Mouse (Mus musculus) liver, embryonic 18 days (tissue): ENCODE data around the gene Fbxo6. TPM values are rescaled to one million over a fixed set of nuclear protein-coding genes. Genes with fewer than 3 reads are reported as not detected.

ENCODE experiments used
- polyA plus RNA-seq: library from polyadenylated mRNA; depleted of rRNA; stranded (reverse); fragments of >200 nt; gene quantifications from 2 replicates; pipeline ENCODE4 v1.2.3, GENCODE M21; 2012; rRNA removed

Fbxo6 gene
- polyA plus RNA-seq = 18.9 and 23.5 TPM in 2 replicates

GRCm38 (mm10) chr4:148151267-148152168, at the start of gene Fbxo6:
Fbxo6 (minus strand) TSS chr4:148152140.

GRCm38 (mm10) chr4:148160436-148161390, 8.8 kb upstream of the Fbxo6 start, which contains the start of the genes Fbxo44 and Fbxo2:
Fbxo44 (minus strand) TSS chr4:148160482.
Fbxo2 (plus strand) TSS chr4:148160621.

DNA sequence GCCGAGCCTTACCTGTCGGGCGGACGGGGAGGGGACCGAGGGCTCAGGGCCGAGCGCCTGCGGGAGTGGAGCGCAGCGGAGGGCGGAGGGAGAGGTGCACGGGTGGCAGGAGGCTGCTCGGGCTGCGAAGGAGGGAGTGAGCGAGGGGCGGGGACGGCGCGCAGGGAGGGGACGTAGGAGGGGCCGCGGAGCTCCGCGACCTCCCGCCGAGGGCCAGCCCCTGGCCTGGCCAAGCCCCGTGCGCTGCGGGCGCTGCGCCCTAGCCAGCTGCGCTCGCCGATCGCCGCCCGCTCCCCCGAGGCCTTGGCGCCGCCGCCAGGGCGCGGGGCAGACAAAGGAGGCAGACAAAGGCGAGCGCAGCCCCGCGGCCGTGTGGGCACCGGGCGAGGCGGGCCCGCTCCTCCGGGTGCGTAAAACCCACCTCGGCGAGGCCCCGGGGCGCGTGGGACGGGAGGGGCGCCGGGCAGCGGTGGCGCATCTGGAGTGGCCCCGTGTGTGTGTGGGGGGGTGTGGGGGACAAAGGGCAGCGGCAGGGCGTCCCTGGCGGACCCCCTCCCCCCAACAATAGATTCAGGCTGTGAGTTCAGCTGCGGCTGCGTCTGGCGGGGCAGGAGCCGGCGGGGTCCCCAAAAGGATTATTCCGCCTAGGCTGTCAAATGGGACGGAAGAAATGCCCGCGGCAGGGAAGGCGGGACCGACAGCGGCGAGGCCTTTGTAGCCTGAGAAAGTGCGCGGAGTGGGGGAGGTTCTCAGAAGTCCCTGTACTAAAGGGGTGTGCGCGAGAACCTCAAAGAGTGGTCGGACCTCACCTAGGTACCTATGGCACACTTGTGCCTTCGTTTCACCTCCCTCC, 21.2 kb downstream of the Fbxo6 start, which contains the start of gene Draxin:
TSS of gene Draxin (minus strand) at position 138 of the 853 bp plus-strand sequence.

DNA sequence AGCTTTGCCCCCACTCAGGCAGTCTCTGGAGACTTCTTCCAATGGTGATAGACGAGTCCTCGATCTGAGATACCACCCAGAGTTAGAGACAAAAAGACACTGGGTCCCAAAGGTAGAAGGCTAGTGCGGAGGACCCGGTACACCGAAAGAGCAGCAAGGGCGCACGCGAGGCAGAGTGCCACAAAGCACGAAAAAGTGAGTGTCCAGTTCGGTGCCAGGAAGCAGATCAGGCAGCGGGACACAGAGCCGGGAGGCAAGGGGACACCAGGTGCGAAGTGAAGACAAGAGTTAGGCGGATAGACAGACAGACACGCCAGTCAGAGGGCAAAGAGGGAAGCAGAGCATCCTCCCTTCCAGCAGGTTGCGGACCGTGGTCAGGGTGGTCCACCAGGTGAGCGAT, 21.8 kb downstream of the Fbxo6 start, which contains the start of gene Mad2l2:
TSS of gene Mad2l2 (plus strand) at position 252 of the 400 bp plus-strand sequence.

Other genes starting within 250 kb of the Fbxo6 start
- 9.5 and 11.6 TPM in 2 replicates for gene Mfn2, start 247.4 kb downstream of the Fbxo6 start, polyA plus RNA-seq
- gene Plod1, start 215.4 kb downstream of the Fbxo6 start, polyA plus RNA-seq = 17.1 and 17.6 TPM in 2 replicates
- 20.5 and 23.8 TPM in 2 replicates for gene 2510039O18Rik, start 211.2 kb downstream of the Fbxo6 start, polyA plus RNA-seq
- gene Nppb, start 166.4 kb downstream of the Fbxo6 start, polyA plus RNA-seq = not detected in 2 replicates
- not detected in 2 replicates for gene Nppa, start 151.4 kb downstream of the Fbxo6 start, polyA plus RNA-seq
- 3.3 and 3.8 TPM in 2 replicates for gene Clcn6, start 113.3 kb downstream of the Fbxo6 start, polyA plus RNA-seq
- 16.6 and 18.3 TPM in 2 replicates for gene Mthfr, start 113.1 kb downstream of the Fbxo6 start, polyA plus RNA-seq
- gene Agtrap, start 64.1 kb downstream of the Fbxo6 start, polyA plus RNA-seq = 5.1 and 5.6 TPM in 2 replicates
- 12.2 and 13.0 TPM in 2 replicates for gene Mad2l2, start 21.8 kb downstream of the Fbxo6 start, polyA plus RNA-seq
- 0.14 and 0.17 TPM in 2 replicates for gene Draxin, start 21.4 kb downstream of the Fbxo6 start, polyA plus RNA-seq
- 1.3 and 1.4 TPM in 2 replicates for gene Fbxo44, start 8.3 kb upstream of the Fbxo6 start, polyA plus RNA-seq
- gene Fbxo2, start 8.5 kb upstream of the Fbxo6 start, polyA plus RNA-seq = 0.07 TPM in 2 replicates
- 0.01 and 0.05 TPM in 2 replicates for gene Disp3, start 135.8 kb upstream of the Fbxo6 start, polyA plus RNA-seq